Mouse (Mus musculus) retina, embryonic 14.5 days (tissue): ENCODE results near the gene AC134908.4.

Source experiments
- DNase-seq: peaks from one replicate; pipeline ENCODE4 v3.0.0-alpha.2; 2015; ENCODE audit warnings: low spot score

AC134908.4 gene

DNA sequence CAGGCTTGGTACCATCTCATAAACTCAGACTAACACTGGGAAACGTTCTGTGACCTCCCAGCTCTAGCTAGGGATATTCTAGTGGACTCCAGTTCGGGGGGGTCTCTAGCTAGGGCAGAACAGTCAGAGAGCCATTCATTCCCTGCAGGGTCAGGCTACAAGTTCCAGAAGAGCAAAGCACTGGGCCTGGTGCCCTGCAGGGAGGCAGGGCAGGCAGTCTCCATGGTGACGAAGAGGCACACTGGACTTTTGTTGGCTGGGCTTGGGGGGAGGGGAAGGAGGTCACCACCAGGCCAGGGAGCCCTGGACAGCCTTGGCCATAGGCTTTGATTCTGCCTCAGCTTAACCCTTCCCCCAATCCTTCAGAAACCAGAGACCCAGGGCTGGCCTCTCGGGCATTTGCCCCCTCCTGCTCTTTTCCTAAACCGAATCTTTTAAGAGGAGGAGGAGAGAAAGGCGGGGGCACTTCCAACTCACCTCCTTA lies at the start of gene AC134908.4:
Gene AC134908.4, minus strand, starts transcription at position 51 of the 484 bp plus-strand sequence.
- peak; percentile 86 for DNase-seq

DNA sequence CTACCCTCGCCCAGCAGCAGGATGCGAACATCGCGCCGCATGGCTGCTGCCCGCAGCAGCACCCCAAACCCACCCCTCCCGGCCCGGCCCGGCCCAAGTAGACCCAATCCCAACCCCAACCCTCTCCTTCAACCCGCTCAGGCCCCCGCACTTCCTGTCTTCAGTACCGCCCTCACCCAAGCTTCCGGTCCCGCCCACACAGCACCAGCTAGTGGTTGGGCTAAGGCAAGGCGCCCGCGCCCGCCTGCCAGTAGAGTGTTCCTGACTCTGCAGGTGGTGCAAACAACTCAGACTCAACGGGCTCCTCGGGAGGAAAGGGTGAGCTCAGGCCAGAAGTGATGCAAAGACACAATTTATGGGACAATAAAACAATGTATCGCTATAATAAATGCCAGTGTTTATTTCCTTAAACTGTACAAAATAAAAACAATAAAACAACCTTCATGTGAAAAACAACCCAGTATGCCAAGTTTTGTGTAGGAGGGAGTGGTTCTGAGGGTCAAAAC lies 49.0 kb upstream of the AC134908.4 start, which contains the start of gene Rhot2:
Gene Rhot2, minus strand, starts transcription at position 456 of the 506 bp plus-strand sequence.
- peak; percentile 95 for DNase-seq

DNA sequence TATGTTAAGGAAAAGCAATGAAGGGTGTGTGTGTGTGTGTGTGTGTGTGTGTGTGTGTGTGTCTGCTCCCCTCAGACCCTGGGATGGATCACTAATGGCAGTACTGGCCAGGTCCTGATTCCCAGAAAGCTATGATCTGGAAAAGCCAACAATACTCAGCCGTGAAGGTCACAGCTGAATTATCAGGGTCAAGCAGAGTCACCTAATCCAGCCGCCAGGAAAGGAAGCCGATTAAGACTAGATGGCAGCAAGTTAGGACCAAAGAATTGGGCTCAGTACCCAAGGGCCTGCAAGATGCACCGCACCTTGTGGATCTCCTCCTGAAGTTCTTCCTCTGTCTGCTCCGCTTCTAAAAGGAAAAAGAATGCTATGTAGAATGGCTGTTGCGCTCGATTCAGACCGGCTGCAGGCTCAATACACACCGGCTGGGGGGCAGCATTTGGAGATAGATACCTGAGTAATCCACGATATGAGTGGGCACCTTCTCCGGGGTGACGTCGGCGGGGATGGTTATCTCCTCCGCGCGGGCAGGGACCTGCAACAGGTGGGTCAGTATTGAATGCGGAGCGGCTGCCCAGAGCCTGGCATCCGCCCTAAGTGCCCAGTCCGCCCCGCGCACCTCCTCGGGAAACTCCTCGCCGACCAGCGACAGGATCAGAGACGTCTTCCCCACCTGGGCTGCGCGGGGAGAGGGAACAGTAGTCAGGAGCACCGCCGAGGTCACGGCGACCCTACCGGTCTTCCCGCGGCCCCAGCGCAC lies 48.4 kb upstream of the AC134908.4 start:
- DNase-seq, result no peak

DNA sequence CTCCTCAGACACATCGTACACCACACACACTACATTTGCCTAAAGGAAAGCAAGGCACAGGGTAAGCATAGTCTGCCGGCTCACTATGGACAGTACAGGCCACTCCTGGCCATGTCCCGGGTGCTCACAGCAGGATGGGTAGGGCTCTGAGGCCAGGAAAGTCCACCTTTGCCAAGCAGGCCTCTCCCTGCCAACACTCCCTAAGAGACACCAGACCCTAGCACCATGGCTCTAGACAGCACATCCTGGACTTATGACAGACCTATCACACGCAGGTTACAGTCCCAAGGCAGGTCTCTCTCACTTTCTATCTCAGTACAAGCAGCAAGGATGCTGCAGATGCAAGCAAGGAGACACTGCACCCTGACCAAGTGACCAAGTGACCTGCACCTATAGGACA lies 47.7 kb upstream of the AC134908.4 start:
- no peak for DNase-seq

DNA sequence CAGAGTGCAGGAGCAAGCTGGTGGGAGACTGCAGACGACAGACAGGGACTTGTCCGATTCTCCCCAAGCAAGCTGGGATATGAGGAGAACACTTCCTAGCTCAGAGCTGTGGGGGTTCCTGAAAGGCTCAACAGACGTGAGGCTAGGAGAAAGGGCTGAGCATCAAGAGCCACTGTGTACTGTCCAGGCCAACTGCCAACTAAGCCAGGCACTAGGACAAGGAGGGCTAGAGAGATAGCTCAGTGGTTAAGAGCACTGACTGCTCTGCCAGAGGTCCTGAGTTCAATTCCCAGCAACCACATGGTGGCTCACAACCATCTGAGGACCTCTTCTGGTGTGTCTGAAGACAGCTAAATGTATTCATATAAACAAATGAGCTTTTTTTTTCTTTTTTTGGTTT lies 47.0 kb upstream of the AC134908.4 start:
- DNase-seq, result no peak

DNA sequence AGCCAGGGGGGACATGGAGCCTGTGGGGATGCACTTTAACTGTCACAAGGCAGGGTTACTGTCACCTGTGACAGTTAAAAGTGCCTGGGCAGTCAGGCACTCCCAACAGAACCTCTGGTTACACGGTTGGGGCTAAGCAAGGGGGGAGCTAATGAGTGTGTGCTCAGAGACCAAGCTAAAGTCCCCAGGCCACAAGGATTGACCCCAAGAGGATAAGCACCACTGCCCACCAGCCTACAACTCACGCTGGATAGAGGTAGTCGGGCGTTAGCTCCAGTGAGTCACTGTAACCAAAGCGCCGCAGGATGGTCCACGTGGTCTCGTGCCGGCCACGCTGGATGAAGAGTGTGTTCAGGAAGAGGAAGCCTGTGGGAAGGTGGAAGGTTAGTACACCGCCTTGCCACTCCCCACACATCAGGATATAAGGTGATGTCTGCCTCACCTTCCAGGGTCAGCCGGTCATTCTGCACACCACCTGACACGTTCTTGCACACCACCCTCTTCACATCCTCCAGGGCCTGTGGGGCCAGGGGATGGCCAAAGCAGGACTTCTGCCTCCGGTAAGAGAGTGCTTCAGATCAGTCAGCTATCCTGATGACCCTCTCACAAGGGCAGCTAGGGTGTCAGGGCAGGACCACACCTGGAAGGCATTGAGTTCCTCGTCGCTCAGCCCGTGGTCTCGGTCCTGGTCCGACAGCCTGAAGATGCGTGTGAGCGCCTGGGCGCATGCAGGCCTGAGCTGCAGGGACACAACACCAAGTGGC lies 45.8 kb upstream of the AC134908.4 start, which contains the start of gene Gm20683:
Gene Gm20683, minus strand, starts transcription at position 647 of the 764 bp plus-strand sequence.
- no peak for DNase-seq

DNA sequence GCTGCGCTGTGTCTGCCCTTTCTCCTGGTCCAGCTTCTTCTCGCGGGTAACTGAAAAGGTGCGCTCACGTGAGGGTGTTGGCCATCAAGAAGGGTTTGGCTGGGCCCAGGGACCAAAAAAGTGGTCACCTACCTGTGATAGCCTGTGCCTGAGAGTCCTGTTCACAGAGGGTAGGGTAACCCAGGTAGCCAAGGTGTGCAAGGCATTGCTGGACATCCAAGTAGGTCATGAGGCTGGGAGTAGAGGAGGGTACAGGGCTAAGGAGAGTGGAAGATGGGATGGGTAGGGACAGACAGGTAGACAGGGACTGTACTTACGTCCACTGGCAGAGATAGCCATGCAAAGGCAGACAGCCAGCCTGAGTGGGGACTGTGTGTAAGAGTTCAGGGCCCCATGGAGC lies 45.1 kb upstream of the AC134908.4 start:
- no peak for DNase-seq

DNA sequence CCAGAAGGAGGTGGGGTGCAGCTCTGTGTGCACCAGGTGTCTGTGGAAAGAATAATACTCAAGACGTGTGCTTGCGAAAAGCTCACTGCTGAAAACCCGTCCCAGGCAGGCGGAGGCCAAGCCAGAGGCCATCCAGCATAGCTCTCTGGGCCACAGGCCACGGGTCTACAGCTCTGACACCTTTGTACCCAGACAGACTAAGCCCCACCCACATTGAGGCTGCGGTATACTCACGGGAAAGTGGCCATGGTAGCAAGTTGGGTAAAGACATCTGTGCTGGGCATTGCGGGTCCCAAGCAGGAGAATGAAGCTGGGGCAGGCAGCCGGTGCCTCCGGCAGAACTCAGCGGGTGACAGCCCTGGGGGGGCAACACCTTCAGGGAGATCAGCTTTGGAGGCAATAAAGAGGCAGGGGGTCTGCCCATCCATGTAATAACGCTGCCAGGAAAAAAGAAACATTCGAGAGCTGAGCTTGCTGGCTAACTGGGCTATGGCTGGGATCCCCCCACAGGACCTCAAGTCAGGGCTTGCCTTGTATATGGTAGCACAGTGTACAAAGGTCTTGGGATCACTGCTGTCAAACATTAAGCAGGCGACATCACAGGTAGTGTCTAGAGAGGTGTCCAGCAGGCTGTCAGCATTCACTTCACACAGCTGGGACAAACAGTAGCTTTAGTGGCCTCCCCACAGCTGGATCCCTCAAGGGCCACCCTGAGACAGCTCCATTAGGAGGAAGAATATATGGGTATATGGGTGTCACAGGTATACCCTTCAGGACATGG lies 44.2 kb upstream of the AC134908.4 start:
- no peak for DNase-seq

DNA sequence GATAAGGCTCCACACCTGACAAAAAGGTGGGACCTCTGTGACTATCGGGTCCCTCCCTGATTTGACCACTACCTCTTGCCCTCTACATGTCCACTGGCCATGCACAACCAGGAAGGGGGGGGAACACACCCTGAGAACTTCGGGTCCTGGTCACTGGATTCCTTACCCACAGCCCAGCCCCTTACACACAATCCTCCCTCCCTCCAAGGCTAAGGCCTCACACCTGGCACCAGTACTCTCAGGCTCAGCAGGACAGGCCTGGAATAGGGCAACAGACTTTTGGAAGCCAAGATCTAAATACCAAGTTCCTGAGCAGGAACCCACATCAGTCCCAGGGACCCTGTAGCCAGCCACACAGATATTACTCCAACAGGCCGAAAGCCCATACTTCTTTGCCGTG lies 43.4 kb upstream of the AC134908.4 start:
- no peak for DNase-seq

DNA sequence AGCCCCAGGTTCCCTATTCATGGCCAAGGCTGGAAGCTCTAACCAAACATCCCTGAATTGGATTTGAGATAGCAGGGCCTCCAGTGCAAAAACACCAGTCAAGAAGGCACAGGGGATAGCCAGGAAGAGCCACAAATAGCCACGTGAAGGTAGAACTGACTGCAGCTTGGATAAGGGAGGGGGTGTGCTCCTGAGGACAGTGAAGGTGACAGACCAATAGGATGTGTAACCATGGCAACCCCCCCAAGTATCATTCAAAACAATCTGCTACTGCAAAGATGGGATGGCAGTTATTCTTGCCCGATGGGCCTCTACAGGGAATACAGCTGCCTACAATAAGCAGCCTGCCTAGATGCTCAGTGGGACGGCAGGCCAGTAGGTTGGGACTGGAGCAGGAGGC lies 42.1 kb upstream of the AC134908.4 start:
- DNase-seq, result peak; percentile 43

DNA sequence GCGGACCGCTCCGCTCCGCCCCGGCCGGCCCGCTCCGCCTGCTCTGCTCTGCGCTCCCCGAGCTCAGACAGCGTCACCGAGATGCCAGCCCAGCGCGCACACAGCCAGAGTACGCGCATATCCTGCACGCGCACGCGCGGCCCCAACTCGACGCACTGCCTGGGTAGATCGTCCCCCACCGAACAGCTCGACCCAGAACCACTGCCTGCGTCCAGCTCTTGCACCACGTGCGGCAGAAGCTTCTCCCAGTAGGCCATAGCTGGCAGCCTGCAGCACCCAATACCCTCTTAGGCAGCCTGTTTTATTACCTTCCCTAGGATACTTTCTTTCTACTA lies 41.6 kb upstream of the AC134908.4 start, which contains the start of gene Rhbdl1:
Gene Rhbdl1, minus strand, starts transcription at position 220 of the 335 bp plus-strand sequence.
- peak; percentile 60 for DNase-seq

DNA sequence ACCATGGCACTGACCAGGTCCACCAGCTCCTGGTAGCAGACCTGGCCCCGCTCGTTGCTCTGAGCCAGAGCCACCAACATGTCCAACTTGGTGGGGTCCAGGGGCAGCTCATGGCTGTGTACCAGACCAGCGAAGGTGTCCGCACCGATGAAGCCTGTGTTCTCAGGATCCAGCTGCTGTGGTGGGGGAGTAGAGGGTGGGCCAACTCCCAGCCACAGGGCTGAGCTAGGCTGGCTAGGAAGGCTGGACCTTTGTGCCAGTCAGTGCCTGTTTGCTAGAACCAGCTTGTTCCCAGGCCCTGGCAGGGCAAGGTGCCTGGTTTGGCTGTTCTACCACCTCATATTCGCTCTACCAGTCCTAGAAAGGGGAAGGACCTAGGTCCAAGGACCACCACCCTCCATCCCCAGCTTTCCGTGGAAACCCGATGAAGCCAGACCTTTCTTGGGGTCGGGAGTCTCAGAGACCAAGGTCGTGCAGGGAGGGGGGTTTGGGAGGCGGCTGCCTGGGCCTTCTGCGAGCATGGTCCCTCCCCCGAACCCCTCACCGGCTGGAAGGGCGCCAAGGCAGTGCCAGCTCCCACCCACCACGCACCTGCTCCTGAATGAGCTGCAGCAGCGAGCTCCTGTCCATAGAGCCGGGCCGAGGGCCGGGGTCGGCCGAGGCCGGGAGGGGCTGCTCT lies 41.1 kb upstream of the AC134908.4 start:
- DNase-seq, result no peak

DNA sequence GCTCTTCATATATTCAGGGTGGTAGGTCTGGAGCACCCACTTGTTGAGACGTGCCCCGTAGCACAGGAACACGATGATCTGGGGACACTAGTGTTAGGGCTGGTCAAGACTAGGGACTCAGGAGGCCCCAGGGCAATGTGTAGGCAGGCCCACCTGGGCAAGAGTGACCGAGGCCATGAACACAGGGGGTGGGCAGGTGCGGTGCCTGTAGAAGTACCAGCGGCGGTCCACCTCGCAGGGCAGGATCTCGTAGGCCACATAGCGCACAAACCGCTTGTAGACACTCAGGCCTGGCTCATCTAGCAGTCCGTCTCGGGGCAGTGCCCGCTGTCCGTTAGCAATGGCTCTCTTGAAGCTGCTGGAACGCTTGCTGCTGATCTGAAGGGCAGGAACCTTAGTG lies 40.4 kb upstream of the AC134908.4 start:
- no peak for DNase-seq

DNA sequence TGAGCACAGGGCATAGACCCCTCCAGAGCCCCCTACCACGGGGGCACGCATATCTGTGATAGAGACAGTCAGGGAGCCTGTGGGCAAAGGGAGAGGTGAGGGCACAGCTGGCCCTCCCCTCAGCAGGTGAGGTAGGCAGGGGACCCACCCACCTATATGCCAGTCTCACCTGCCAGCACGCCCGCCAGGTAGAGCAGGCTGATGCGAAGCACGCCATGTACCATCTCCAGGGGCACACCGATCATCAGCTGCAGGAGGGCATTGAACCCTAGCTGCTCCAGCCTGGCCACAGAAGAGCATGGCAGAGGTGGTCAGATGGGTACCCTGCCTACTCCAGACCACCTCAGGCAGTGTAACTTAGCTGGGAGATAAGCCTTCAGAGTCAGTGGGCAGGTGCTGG lies 39.8 kb upstream of the AC134908.4 start:
- DNase-seq, result no peak

DNA sequence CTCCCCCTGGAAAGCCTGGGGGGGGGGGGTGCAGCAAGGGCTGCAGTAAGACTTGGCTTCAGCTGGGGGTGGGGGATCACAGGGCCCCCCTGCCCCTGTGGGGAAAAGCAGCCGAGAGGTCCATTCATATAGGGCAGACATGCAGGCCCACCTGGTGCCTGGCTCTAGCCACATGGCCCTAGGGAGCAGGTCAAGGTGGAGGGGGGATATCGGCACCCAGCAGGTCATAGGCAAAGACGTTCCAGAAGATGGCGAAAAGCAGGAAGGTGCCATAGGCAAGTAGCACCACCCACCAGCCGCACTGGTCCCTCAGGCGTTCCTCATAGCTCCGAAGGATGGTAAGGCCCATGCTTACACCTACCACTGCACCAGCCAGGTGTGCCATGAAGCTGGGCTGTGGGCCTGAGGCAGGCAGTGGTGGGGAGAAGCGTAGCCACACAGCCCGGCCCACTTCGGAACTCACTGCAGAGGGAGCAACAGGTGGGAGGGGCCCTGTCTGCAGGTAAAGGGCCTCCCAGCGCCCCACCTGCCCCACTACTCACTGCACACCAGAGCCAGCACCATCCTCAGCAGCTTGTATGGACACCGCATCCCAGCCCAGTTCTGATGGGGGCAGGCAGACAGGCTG lies 39.2 kb upstream of the AC134908.4 start:
- no peak for DNase-seq

DNA sequence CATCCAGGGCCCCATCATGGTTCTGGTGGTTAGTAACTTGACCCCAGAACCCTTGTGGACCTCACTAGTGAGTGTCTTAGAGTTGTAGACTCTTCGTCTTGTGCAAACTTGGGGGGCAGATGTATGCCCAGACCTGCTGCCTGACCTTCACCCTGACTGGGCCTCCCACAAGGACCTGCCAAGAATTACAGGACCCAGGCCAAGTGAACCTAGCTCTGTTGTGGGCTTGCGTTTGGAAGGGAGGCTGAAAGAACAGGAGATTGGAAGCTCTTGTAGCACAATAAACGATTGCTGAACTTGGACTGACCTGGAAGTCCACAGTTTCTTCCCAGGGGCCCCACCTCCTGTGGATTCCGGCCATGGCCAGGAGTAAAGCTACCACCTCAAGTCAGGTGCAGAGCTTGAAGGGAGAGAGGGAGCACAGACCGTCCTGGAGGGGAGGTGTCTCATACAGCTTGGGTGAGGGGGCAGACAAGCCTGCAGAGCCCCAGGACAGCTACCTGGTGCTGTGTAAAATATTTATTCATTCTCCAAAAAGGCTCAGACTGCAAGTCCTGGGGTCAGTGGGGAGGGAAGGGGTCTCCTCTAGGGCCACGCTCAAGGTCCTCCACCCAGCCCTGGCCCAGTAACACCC lies 38.6 kb upstream of the AC134908.4 start:
- no peak for DNase-seq

DNA sequence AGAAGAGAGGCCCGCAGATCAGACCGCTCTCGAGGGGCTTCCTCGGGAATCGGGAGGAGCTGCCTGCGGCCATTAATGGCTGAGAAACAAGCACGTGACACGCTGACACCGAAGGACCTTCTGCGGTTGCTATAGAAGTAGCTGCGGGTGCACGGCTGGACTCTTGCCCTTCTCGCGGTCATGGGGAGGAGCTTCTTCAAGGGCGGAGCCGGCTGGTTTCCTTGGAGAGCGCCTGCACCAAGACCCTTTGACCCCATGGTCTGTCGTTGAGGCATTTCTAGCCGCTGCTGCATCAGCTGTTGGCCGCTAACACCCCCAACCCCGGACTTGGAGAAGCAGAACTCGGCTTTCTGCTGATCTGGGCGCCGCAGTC lies 37.8 kb upstream of the AC134908.4 start, which contains the start of gene Stub1:
Gene Stub1, minus strand, starts transcription at position 114 of the 373 bp plus-strand sequence.
- peak; percentile 92 for DNase-seq

DNA sequence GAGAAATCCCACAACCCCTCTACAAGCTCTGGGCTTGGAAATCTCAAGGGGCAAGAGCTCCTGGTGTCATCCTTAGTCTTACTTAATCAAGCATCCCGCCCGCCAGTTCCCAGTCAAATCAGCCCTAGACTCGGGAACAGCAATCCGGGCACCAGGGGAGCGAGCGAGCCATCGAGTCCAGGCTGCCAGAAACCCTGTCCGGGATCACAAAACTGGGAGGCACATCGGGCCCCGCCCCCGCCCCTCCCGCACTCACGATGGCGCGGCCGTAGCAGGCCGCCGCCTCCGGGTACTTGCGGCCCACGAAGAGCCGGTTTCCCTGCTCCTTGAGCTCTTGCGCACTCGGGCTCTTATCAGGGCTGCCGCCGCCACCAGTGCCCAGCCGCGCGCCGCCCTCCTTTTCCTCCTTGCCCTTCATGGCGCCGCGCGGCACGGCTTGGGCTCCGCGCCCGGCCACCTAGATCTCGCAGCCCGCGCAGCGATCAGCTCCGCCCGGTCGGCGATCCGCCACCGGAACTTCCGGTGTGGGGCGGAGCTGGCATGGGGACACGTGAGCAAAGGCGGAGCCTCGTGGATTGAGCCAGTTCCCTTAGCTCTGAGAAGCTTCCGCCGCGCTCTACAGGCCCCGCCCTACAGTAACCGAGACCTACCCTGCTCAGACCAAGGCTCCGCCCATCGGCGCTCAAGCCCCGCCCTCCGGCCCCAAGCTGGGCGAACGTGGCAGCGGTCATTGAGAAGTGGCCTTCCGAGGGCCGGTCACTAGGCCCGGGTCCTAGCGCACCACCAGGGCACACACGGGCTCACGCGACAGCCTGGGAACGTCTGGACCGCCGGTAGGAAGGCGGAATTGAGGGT lies 37.2 kb upstream of the AC134908.4 start:
- peak; percentile 100 for DNase-seq

DNA sequence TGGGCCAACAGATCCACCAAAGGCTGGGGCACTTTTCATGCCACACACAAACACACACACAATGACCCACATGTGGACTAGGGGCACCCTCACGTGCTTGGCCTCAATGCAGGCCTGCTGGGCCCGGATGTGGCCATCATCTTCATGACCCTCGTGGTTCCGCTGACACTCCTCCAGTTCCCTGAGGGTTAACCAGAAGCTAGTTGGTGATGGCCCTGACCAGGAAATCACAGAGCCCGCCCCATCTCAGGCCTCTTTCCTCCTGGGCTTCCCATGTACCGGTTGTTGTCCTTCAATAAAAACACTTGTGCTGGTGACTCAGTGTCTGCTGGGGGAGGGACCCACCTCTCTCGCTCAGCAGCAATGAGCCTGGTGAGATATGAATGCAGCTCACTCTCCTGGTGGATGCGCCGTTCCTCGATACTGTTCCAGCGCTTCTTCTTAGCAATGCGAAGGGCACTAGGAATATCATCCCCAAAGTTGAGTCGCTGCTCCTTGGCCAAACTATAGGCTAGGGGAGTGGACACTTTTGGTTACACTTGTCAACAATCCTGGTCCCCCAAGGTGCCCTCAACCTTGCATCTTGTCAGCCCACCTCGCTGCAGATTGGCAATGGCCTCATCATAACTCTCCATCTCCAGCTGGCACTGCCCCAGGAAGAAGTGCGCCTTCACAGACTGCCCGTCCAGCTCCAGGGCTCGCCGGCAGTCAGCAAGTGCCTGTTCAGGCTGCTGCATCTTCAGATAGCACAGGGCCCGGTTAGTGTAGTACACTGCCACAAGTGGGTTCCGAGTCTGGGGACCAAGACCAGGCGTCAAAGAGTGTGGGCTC lies 36.2 kb upstream of the AC134908.4 start:
- DNase-seq, result no peak
